Mouse (Mus musculus): ENCODE data around the gene Nmd3.

Nmd3 gene

GRCm38 (mm10) chr3:69763630-69764565, 42.1 kb downstream of the Nmd3 start:
- no peak for DNase-seq (ENCODE audit: low spot score)

DNA sequence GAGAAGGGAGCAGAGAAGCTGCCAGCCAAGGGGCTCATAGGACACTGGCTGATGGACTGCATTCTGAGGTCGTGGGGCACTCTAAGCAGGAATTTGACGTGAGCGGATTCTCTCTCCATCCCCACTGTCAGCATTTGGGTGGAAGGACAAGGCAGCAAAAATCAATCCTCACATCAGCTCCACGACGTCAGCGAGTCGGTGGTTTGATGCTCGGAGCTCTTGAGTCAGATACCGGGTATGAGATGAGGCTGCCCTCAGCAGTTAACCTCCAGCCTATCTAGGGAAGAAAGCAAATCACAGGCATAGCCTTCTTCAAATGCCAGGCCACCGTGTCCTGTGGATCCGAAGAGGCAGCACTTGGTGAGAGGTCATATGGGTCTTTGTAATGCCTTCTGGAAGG, 43.4 kb downstream of the Nmd3 start:
- no peak for DNase-seq (ENCODE audit: low spot score)

DNA sequence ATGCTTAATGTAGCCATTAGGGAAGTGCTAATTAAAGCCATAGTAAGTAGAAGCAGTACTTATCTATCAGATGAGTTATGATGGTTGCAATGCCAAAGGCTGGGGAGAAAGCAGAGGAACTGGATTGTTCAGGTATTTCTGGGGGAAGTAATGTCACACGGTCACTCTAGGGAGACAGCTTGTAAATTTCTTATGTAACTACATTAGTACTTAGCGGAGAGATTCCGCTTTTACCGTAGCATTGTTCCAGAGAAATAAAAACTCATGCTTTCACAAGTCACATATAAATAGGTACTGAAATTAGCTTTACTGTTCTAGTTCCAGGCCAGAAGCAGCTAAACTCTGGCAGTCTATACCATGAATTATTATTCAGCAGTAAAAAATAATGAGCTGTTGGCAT, 47.4 kb downstream of the Nmd3 start:
- no peak for DNase-seq (ENCODE audit: low spot score)

GRCm38 (mm10) chr3:69773356-69773755, 51.6 kb downstream of the Nmd3 start:
- no peak for DNase-seq (ENCODE audit: low spot score)

DNA sequence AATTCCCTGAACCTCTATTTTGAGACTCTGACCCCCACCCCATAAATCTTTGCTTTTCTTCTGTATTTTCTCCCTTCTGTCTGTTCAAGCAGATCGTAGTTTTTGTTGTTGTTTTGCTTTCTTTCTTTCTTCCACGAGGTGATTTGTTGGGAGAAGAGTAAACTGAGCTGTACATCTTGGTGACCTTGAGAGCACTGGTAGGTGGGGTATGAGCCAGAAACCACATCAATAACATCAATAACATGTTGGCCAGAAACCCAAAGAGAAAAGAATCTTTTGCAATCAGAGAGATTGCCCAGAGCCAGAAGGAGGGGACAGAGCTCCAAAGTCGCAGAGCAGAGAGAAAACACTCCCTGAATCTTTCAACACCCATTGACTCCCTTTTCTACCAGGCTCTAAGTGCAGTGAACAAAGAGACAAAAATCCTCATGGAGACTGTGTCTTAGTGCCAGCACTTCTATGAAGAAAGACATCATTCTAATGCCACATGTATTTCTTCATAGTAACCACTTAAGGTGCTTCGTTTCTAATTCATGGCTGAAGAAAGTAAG, 57.5 kb downstream of the Nmd3 start:
- no peak for DNase-seq (ENCODE audit: low spot score)

- DNase-seq (ENCODE audit: low spot score), result no peak
Measured at GRCm38 (mm10) chr3:69792823-69793417, 71.1 kb downstream of the Nmd3 start.

- DNase-seq (ENCODE audit: low spot score), result no peak
Measured at GRCm38 (mm10) chr3:69797533-69797932, 75.7 kb downstream of the Nmd3 start.

DNA sequence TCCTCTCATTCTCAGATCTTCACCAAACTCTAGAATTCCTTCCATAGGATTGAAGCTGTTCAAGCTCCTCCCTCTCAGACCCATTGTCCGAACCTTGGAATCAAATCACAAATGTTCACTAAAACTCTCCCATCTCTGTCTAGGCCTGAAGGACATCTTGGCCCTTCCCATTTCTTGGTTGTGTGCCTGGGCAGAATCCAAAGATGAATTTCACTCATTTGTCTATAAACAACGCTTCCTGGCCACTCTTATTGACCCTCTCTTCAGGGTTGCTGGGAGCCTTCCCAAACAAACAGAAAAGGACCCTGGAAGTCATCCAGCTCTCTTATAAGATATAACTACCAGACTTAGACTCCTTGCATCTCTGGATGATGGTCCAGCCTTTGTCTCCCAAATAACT, 76.2 kb downstream of the Nmd3 start:
- no peak for DNase-seq (ENCODE audit: low spot score)

- no peak for DNase-seq (ENCODE audit: low spot score)
Measured at GRCm38 (mm10) chr3:69799096-69799495, 77.3 kb downstream of the Nmd3 start.

- DNase-seq (ENCODE audit: low spot score), result no peak
Measured at GRCm38 (mm10) chr3:69800829-69801384, 79.1 kb downstream of the Nmd3 start.

DNA sequence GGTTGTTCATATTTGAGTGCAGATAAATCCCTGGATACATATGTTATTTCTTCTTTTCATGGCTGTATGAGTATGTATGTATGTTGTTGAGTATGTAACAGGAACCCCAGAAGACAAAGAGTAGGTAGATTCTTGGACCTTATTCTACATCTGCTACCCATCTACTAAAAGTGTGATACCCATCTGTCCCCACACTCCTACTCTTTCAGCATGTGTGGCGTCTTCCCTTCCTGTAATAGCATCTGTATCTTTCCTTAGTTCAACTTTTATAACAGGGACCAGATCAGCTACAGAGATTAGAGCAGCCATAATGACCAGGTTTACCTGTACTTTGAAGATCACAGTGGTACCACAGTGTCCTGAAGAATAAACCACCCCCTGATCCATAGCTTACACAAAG, 81.4 kb downstream of the Nmd3 start:
- DNase-seq (ENCODE audit: low spot score), result no peak
